Mouse (Mus musculus): ENCODE data around the gene Rpl18. TPM values are rescaled to one million over a fixed set of nuclear protein-coding genes. Genes with fewer than 3 reads are reported as not detected.

Rpl18 gene
- polyA plus RNA-seq, 1 experiment from 2014 or later: 893 TPM

GRCm38 (mm10) chr7:45679966-45680621 lies 35.2 kb upstream of the Rpl18 start:
- DNase-seq (ENCODE audit: low spot score) (peak; percentile 77), ATAC-seq (ENCODE audit: low FRiP score, low TSS enrichment) (peak; percentile 82)
- H3K27ac ChIP-seq (replicated peaks): peak overlapping the region; percentile 79

GRCm38 (mm10) chr7:45681046-45681736 lies 34.1 kb upstream of the Rpl18 start:
- no peak for TF ChIP-seq EP300 (optimal IDR thresholded peaks at IDR 0.05)
- TF ChIP-seq CTCF (IDR thresholded peaks at IDR 0.05; ENCODE audit: low read depth): no peak
- Histone ChIP-seq H3K9me3 (ENCODE audit: control insufficient read depth, low read length) (no peaks in the 10 kb centered on the region), H3K4me2 (replicated peaks; ENCODE audit: low read depth) (no peak overlapping the region), H3K4me3 (ENCODE audit: low read depth, low read length) (no peak overlapping the region), H3K27ac (replicated peaks) (peak overlapping the region; percentile 79), H3K4me1 (replicated peaks; ENCODE audit: control insufficient read depth, insufficient read depth) (peaks cover 5% of the 10 kb centered on the region; the same call in 1 of the 2 replicates), H3K9ac (ENCODE audit: low read length) (0 out of 2 replicates have a peak overlapping the region, but pooled peaks have one; percentile 31), H3K36me3 (ENCODE audit: control insufficient read depth, insufficient read depth, low read length) (no peaks in the 10 kb centered on the region), H3K27me3 (ENCODE audit: control insufficient read depth, insufficient read depth, low read length) (no peaks in the 10 kb centered on the region)
- WGBS: 60% methylated on average over 8 of the region's 8 CpGs
- peak; percentile 61 for ATAC-seq (ENCODE audit: low FRiP score, low TSS enrichment)
- DNase-seq (ENCODE audit: low spot score): peak; percentile 71

More at GRCm38 (mm10) chr7:45679966-45680621, 35.2 kb upstream of the Rpl18 start:
- Histone ChIP-seq H3K36me3 (ENCODE audit: control insufficient read depth, insufficient read depth, low read length) (no peaks in the 10 kb centered on the region), H3K4me2 (replicated peaks; ENCODE audit: low read depth) (no peak overlapping the region), H3K4me3 (ENCODE audit: low read depth, low read length) (no peak overlapping the region), H3K27me3 (ENCODE audit: control insufficient read depth, insufficient read depth, low read length) (no peaks in the 10 kb centered on the region), H3K9me3 (ENCODE audit: control insufficient read depth, low read length) (no peaks in the 10 kb centered on the region), H3K9ac (ENCODE audit: low read length) (no peak overlapping the region), H3K4me1 (replicated peaks; ENCODE audit: control insufficient read depth, insufficient read depth) (no peaks in the 10 kb centered on the region; the same call in 1 of the 2 replicates)
- TF ChIP-seq CTCF (IDR thresholded peaks at IDR 0.05; ENCODE audit: low read depth) (no peak), EP300 (optimal IDR thresholded peaks at IDR 0.05) (no peak)
- 47% methylated on average over 14 of the region's 14 CpGs for WGBS

- no peak for TF ChIP-seq EP300 (optimal IDR thresholded peaks at IDR 0.05)
- TF ChIP-seq CTCF (IDR thresholded peaks at IDR 0.05; ENCODE audit: low read depth): peak; percentile 100
- 26% methylated on average over 14 of the region's 14 CpGs for WGBS
- Histone ChIP-seq H3K9me3 (ENCODE audit: control insufficient read depth, low read length) (no peaks in the 10 kb centered on the region), H3K4me1 (replicated peaks; ENCODE audit: control insufficient read depth, insufficient read depth) (peaks cover 7% of the 10 kb centered on the region; the same call in 1 of the 2 replicates), H3K36me3 (ENCODE audit: control insufficient read depth, insufficient read depth, low read length) (no peaks in the 10 kb centered on the region), H3K27me3 (ENCODE audit: control insufficient read depth, insufficient read depth, low read length) (no peaks in the 10 kb centered on the region), H3K9ac (ENCODE audit: low read length) (no peak overlapping the region), H3K4me3 (ENCODE audit: low read depth, low read length) (no peak overlapping the region), H3K4me2 (replicated peaks; ENCODE audit: low read depth) (peak overlapping the region; percentile 25; the same call in 1 of the 2 replicates), H3K27ac (replicated peaks) (peak overlapping the region; percentile 66)
- ATAC-seq (ENCODE audit: low FRiP score, low TSS enrichment) (peak; percentile 34; the same call in 1 of the 2 replicates), DNase-seq (ENCODE audit: low spot score) (peak; percentile 94)
Measured at GRCm38 (mm10) chr7:45682144-45683126, 32.8 kb upstream of the Rpl18 start.

- no peaks in the 10 kb centered on the region for H3K36me3 ChIP-seq (ENCODE audit: control insufficient read depth, insufficient read depth, low read length)
- DNase-seq (ENCODE audit: low spot score) (no peak), ATAC-seq (ENCODE audit: low FRiP score, low TSS enrichment) (no peak)
- H3K27me3 ChIP-seq (ENCODE audit: control insufficient read depth, insufficient read depth, low read length): no peaks in the 10 kb centered on the region
- H3K4me1 ChIP-seq (replicated peaks; ENCODE audit: control insufficient read depth, insufficient read depth): peaks cover 7% of the 10 kb centered on the region; the same call in 1 of the 2 replicates
- TF ChIP-seq CTCF (IDR thresholded peaks at IDR 0.05; ENCODE audit: low read depth) (no peak), EP300 (optimal IDR thresholded peaks at IDR 0.05) (no peak)
- H3K9ac ChIP-seq (ENCODE audit: low read length): peak within 1 kb of the TSS; percentile 1; the same call in 1 of the 2 replicates
- H3K4me2 ChIP-seq (replicated peaks; ENCODE audit: low read depth): no peak within 1 kb of the TSS
- 81% methylated on average over 7 of the region's 7 CpGs for WGBS
- no peak within 1 kb of the TSS for H3K27ac ChIP-seq (replicated peaks)
- H3K9me3 ChIP-seq (ENCODE audit: control insufficient read depth, low read length): no peaks in the 10 kb centered on the region
- H3K4me3 ChIP-seq (ENCODE audit: low read depth, low read length): no peak within 1 kb of the TSS
Measured at GRCm38 (mm10) chr7:45683396-45684050, 31.7 kb upstream of the Rpl18 start, which contains the start of gene Ntn5. Ntn5 (plus strand) TSS chr7:45684022.

GRCm38 (mm10) chr7:45685811-45686210 lies 29.4 kb upstream of the Rpl18 start:
- H3K4me3 ChIP-seq (ENCODE audit: low read depth, low read length): no peak overlapping the region
- no peak for TF ChIP-seq EP300 (optimal IDR thresholded peaks at IDR 0.05)
- TF ChIP-seq CTCF (IDR thresholded peaks at IDR 0.05; ENCODE audit: low read depth): no peak
- no peak overlapping the region for H3K4me2 ChIP-seq (replicated peaks; ENCODE audit: low read depth)
- ATAC-seq (ENCODE audit: low FRiP score, low TSS enrichment): no peak
- H3K27ac ChIP-seq (replicated peaks): no peak overlapping the region
- H3K9ac ChIP-seq (ENCODE audit: low read length): 0 out of 2 replicates have a peak overlapping the region, but pooled peaks have one; percentile 8
- WGBS: 36% methylated on average over 10 of the region's 10 CpGs
- H3K27me3 ChIP-seq (ENCODE audit: control insufficient read depth, insufficient read depth, low read length): no peaks in the 10 kb centered on the region
- H3K36me3 ChIP-seq (ENCODE audit: control insufficient read depth, insufficient read depth, low read length): no peaks in the 10 kb centered on the region
- peaks cover 7% of the 10 kb centered on the region; the same call in 1 of the 2 replicates for H3K4me1 ChIP-seq (replicated peaks; ENCODE audit: control insufficient read depth, insufficient read depth)
- no peak for DNase-seq (ENCODE audit: low spot score)
- H3K9me3 ChIP-seq (ENCODE audit: control insufficient read depth, low read length): no peaks in the 10 kb centered on the region

All from stomach, postnatal 0 days (tissue).